Mouse (Mus musculus): Measurements from ENCODE around the gene C87499. TPM values are rescaled to one million over a fixed set of nuclear protein-coding genes. Genes with fewer than 3 reads are reported as not detected.

Gene C87499
- not detected in 2 replicates for polyA plus RNA-seq (2014; fragmentation: Nextera tagmentation; extraction: Ambion mirVana)

- Histone ChIP-seq H3K4me2 (ENCODE audit: low read depth) (no peak within 1 kb of the TSS), H3K27ac (ENCODE audit: low read depth, low read length) (no peak within 1 kb of the TSS), H3K9ac (ENCODE audit: low read length) (no peak within 1 kb of the TSS), H3K4me3 (ENCODE audit: low read depth, low read length) (no peak within 1 kb of the TSS), H3K9me3 (ENCODE audit: control insufficient read depth, low read length) (no peaks in the 10 kb centered on the region), H3K4me1 (ENCODE audit: control insufficient read depth, insufficient read depth, low read length) (no peaks in the 10 kb centered on the region), H3K27me3 (ENCODE audit: control insufficient read depth, insufficient read depth, low read length) (no peaks in the 10 kb centered on the region), H3K36me3 (ENCODE audit: control insufficient read depth, insufficient read depth, low read length) (no peaks in the 10 kb centered on the region)
- 90% methylated on average over 4 of the region's 4 CpGs for WGBS
- ATAC-seq (ENCODE audit: insufficient read depth, low FRiP score, low TSS enrichment) (no peak), DNase-seq (ENCODE audit: low spot score) (no peak)
These were observed at the start of gene C87499 for GRCm38 (mm10) chr4:88634311-88634710. TSS of gene C87499 (minus strand) at chr4:88634411.

GRCm38 (mm10) chr4:88683812-88684211, 49.6 kb upstream of the C87499 start, which contains the start of gene Ifna2:
TSS of gene Ifna2 (minus strand) at chr4:88683912.
- Histone ChIP-seq H3K9me3 (ENCODE audit: control insufficient read depth, low read length) (no peaks in the 10 kb centered on the region), H3K9ac (ENCODE audit: low read length) (no peak within 1 kb of the TSS), H3K4me1 (ENCODE audit: control insufficient read depth, insufficient read depth, low read length) (no peaks in the 10 kb centered on the region), H3K27me3 (ENCODE audit: control insufficient read depth, insufficient read depth, low read length) (no peaks in the 10 kb centered on the region), H3K4me3 (ENCODE audit: low read depth, low read length) (no peak within 1 kb of the TSS), H3K27ac (ENCODE audit: low read depth, low read length) (no peak within 1 kb of the TSS), H3K4me2 (ENCODE audit: low read depth) (no peak within 1 kb of the TSS), H3K36me3 (ENCODE audit: control insufficient read depth, insufficient read depth, low read length) (no peaks in the 10 kb centered on the region)
- no peak for DNase-seq (ENCODE audit: low spot score)
- WGBS: 96% methylated on average over 1 of the region's 1 CpGs
- no peak for ATAC-seq (ENCODE audit: insufficient read depth, low FRiP score, low TSS enrichment)

GRCm38 (mm10) chr4:88681353-88681752, 47.1 kb upstream of the C87499 start:
- Histone ChIP-seq H3K4me3 (ENCODE audit: low read depth, low read length) (no peak overlapping the region), H3K9me3 (ENCODE audit: control insufficient read depth, low read length) (no peaks in the 10 kb centered on the region), H3K9ac (ENCODE audit: low read length) (no peak overlapping the region), H3K36me3 (ENCODE audit: control insufficient read depth, insufficient read depth, low read length) (no peaks in the 10 kb centered on the region), H3K4me2 (ENCODE audit: low read depth) (no peak overlapping the region), H3K27me3 (ENCODE audit: control insufficient read depth, insufficient read depth, low read length) (no peaks in the 10 kb centered on the region), H3K27ac (ENCODE audit: low read depth, low read length) (no peak overlapping the region), H3K4me1 (ENCODE audit: control insufficient read depth, insufficient read depth, low read length) (no peaks in the 10 kb centered on the region)
- no peak for ATAC-seq (ENCODE audit: insufficient read depth, low FRiP score, low TSS enrichment)
- no peak for DNase-seq (ENCODE audit: low spot score)
- 84% methylated on average over 3 of the region's 3 CpGs for WGBS

- Histone ChIP-seq H3K9ac (ENCODE audit: low read length) (no peak overlapping the region), H3K4me1 (ENCODE audit: control insufficient read depth, insufficient read depth, low read length) (no peaks in the 10 kb centered on the region), H3K4me2 (ENCODE audit: low read depth) (no peak overlapping the region), H3K4me3 (ENCODE audit: low read depth, low read length) (no peak overlapping the region), H3K27me3 (ENCODE audit: control insufficient read depth, insufficient read depth, low read length) (no peaks in the 10 kb centered on the region), H3K9me3 (ENCODE audit: control insufficient read depth, low read length) (no peaks in the 10 kb centered on the region), H3K36me3 (ENCODE audit: control insufficient read depth, insufficient read depth, low read length) (no peaks in the 10 kb centered on the region), H3K27ac (ENCODE audit: low read depth, low read length) (no peak overlapping the region)
- DNase-seq (ENCODE audit: low spot score) (peak; percentile 30), ATAC-seq (ENCODE audit: insufficient read depth, low FRiP score, low TSS enrichment) (no peak)
- 52% methylated on average over 8 of the region's 8 CpGs for WGBS
These were observed 46.2 kb upstream of the C87499 start for GRCm38 (mm10) chr4:88680362-88680761.

- H3K36me3 ChIP-seq (ENCODE audit: control insufficient read depth, insufficient read depth, low read length): no peaks in the 10 kb centered on the region
- ATAC-seq (ENCODE audit: insufficient read depth, low FRiP score, low TSS enrichment) (no peak), DNase-seq (ENCODE audit: low spot score) (no peak)
- H3K4me3 ChIP-seq (ENCODE audit: low read depth, low read length): no peak within 1 kb of the TSS
- no peaks in the 10 kb centered on the region for H3K4me1 ChIP-seq (ENCODE audit: control insufficient read depth, insufficient read depth, low read length)
- no peak within 1 kb of the TSS for H3K4me2 ChIP-seq (ENCODE audit: low read depth)
- H3K27me3 ChIP-seq (ENCODE audit: control insufficient read depth, insufficient read depth, low read length): no peaks in the 10 kb centered on the region
- WGBS: 89% methylated on average over 1 of the region's 1 CpGs
- no peak within 1 kb of the TSS for H3K27ac ChIP-seq (ENCODE audit: low read depth, low read length)
- H3K9ac ChIP-seq (ENCODE audit: low read length): no peak within 1 kb of the TSS
- H3K9me3 ChIP-seq (ENCODE audit: control insufficient read depth, low read length): no peaks in the 10 kb centered on the region
These were observed 42.6 kb upstream of the C87499 start, which contains the start of gene Ifna16 for GRCm38 (mm10) chr4:88676824-88677223. TSS of gene Ifna16 (minus strand) at chr4:88676924.

- WGBS: 61% methylated on average over 1 of the region's 1 CpGs
- Histone ChIP-seq H3K36me3 (ENCODE audit: control insufficient read depth, insufficient read depth, low read length) (no peaks in the 10 kb centered on the region), H3K9me3 (ENCODE audit: control insufficient read depth, low read length) (no peaks in the 10 kb centered on the region), H3K27ac (ENCODE audit: low read depth, low read length) (no peak overlapping the region), H3K27me3 (ENCODE audit: control insufficient read depth, insufficient read depth, low read length) (no peaks in the 10 kb centered on the region), H3K4me2 (ENCODE audit: low read depth) (no peak overlapping the region), H3K9ac (ENCODE audit: low read length) (no peak overlapping the region), H3K4me1 (ENCODE audit: control insufficient read depth, insufficient read depth, low read length) (no peaks in the 10 kb centered on the region), H3K4me3 (ENCODE audit: low read depth, low read length) (no peak overlapping the region)
- no peak for DNase-seq (ENCODE audit: low spot score)
- ATAC-seq (ENCODE audit: insufficient read depth, low FRiP score, low TSS enrichment): no peak
These were observed 21.2 kb upstream of the C87499 start for GRCm38 (mm10) chr4:88655461-88655860.

GRCm38 (mm10) chr4:88653644-88654043, 19.4 kb upstream of the C87499 start:
- H3K27ac ChIP-seq (ENCODE audit: low read depth, low read length): no peak overlapping the region
- ATAC-seq (ENCODE audit: insufficient read depth, low FRiP score, low TSS enrichment): no peak
- no peak for DNase-seq (ENCODE audit: low spot score)
- H3K4me2 ChIP-seq (ENCODE audit: low read depth): no peak overlapping the region
- H3K36me3 ChIP-seq (ENCODE audit: control insufficient read depth, insufficient read depth, low read length): no peaks in the 10 kb centered on the region
- no peaks in the 10 kb centered on the region for H3K9me3 ChIP-seq (ENCODE audit: control insufficient read depth, low read length)
- H3K4me3 ChIP-seq (ENCODE audit: low read depth, low read length): no peak overlapping the region
- H3K4me1 ChIP-seq (ENCODE audit: control insufficient read depth, insufficient read depth, low read length): no peaks in the 10 kb centered on the region
- H3K27me3 ChIP-seq (ENCODE audit: control insufficient read depth, insufficient read depth, low read length): no peaks in the 10 kb centered on the region
- H3K9ac ChIP-seq (ENCODE audit: low read length): no peak overlapping the region
- 83% methylated on average over 3 of the region's 3 CpGs for WGBS

GRCm38 (mm10) chr4:88644359-88644758, 10.1 kb upstream of the C87499 start, which contains the start of gene Ifna13:
TSS of gene Ifna13 (minus strand) at chr4:88644459.
- Histone ChIP-seq H3K27me3 (ENCODE audit: control insufficient read depth, insufficient read depth, low read length) (no peaks in the 10 kb centered on the region), H3K9ac (ENCODE audit: low read length) (no peak within 1 kb of the TSS), H3K4me1 (ENCODE audit: control insufficient read depth, insufficient read depth, low read length) (no peaks in the 10 kb centered on the region), H3K4me3 (ENCODE audit: low read depth, low read length) (no peak within 1 kb of the TSS), H3K36me3 (ENCODE audit: control insufficient read depth, insufficient read depth, low read length) (no peaks in the 10 kb centered on the region), H3K4me2 (ENCODE audit: low read depth) (no peak within 1 kb of the TSS), H3K27ac (ENCODE audit: low read depth, low read length) (no peak within 1 kb of the TSS), H3K9me3 (ENCODE audit: control insufficient read depth, low read length) (no peaks in the 10 kb centered on the region)
- no peak for DNase-seq (ENCODE audit: low spot score)
- WGBS: 48% methylated on average over 2 of the region's 2 CpGs
- ATAC-seq (ENCODE audit: insufficient read depth, low FRiP score, low TSS enrichment): no peak

- Histone ChIP-seq H3K4me2 (ENCODE audit: low read depth) (no peak overlapping the region), H3K27me3 (ENCODE audit: control insufficient read depth, insufficient read depth, low read length) (no peaks in the 10 kb centered on the region), H3K4me3 (ENCODE audit: low read depth, low read length) (no peak overlapping the region), H3K36me3 (ENCODE audit: control insufficient read depth, insufficient read depth, low read length) (no peaks in the 10 kb centered on the region), H3K9ac (ENCODE audit: low read length) (no peak overlapping the region), H3K9me3 (ENCODE audit: control insufficient read depth, low read length) (no peaks in the 10 kb centered on the region), H3K27ac (ENCODE audit: low read depth, low read length) (no peak overlapping the region), H3K4me1 (ENCODE audit: control insufficient read depth, insufficient read depth, low read length) (no peaks in the 10 kb centered on the region)
- no peak for ATAC-seq (ENCODE audit: insufficient read depth, low FRiP score, low TSS enrichment)
- DNase-seq (ENCODE audit: low spot score): no peak
- WGBS: 35% methylated on average over 2 of the region's 2 CpGs
These were observed 8.3 kb upstream of the C87499 start for GRCm38 (mm10) chr4:88642526-88642925.

Measured in neural tube, embryonic 11.5 days (tissue).